8 mouse cellular contexts compared by ENCODE assay signal in the genomic region with DNA sequence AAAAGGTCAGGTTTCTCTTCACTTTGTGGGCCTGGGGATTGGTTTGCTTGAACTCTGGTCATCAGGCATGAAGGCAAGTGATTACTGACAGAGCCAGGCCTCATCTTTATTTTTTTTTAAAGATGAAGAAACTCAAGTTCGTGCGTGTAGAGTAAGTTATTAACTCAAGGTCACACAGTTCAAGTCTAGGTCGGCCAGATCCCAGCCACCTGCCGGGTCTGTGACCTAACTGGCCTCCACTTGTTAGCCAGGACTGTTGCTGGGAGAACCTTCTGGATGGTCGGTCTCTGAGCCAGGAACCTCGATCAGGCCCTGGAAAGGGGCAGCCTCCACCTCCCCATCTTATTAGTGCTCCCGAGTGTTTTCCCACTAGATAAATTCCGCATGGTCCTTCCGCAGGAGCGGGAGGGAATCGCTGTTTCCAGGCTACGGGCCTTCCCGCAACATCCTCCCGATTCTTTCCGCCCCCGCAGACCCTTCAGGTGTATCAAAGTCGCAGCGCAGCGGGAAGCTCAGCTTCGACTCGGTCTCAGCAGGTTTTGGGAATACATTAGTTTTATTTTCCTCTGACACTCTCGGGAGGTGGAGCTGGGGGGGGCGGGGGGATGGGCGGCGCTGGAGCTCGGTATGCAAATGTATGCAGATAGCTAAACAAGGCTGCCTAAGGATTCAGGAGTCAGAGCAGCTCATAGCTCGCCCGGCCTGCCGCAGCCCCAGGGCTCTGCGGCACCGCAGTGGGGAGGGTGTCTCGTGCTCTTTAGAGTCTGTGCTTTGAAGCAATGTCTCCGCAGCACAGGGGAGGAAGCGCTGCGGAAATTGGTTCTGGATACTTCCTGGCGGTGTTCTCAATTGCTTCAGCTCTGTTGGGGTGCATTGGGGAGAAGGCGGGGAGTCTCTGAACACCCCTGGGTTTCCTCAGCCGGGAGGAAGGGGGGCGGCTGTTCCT. TPM values are rescaled to one million over a fixed set of nuclear protein-coding genes. Genes with fewer than 3 reads are reported as not detected.
DNase-seq lines count a peak whose midpoint lies in the region; ATAC-seq lines count a peak whose summit lies in the region.

No protein-coding gene starts in this region.

- H3K9ac ChIP-seq in heart, embryonic 14.5 days (ENCODE audit: low read length): peak overlapping the region; percentile 48; the same call in 1 of the 2 replicates
- no peak overlapping the region for H3K9ac ChIP-seq in liver, embryonic 16.5 days (ENCODE audit: low read depth, low read length)

- no peaks in the 10 kb centered on the region for H3K9me3 ChIP-seq in heart, embryonic 14.5 days (ENCODE audit: control insufficient read depth, low read length)
- no peaks in the 10 kb centered on the region for H3K9me3 ChIP-seq in liver, embryonic 16.5 days (replicated peaks; ENCODE audit: control insufficient read depth, low read length)

- H3K27me3 ChIP-seq in heart, embryonic 14.5 days (ENCODE audit: control insufficient read depth, insufficient read depth, low read length): peaks cover 47% of the 10 kb centered on the region
- H3K27me3 ChIP-seq in liver, embryonic 16.5 days (ENCODE audit: control insufficient read depth, insufficient read depth, low read depth, low read length): peaks cover 58% of the 10 kb centered on the region

- H3K4me1 ChIP-seq in heart, embryonic 14.5 days (ENCODE audit: control insufficient read depth in 2 of 2, insufficient read depth in 2 of 2, low read length in 2 of 2): peaks cover 10 to 12% of the 10 kb centered on the region in 2 experiments
- H3K4me1 ChIP-seq in liver, embryonic 16.5 days (ENCODE audit: control insufficient read depth, low read depth, low read length): no peaks in the 10 kb centered on the region; the same call in 1 of the 2 replicates

- H3K4me3 ChIP-seq in heart, embryonic 14.5 days (ENCODE audit: control insufficient read depth in 1 of 2, insufficient read depth in 1 of 2, low read depth in 1 of 2, low read length in 2 of 2): peak overlapping the region; percentile 29 to 40
- H3K4me3 ChIP-seq in liver, embryonic 16.5 days (ENCODE audit: low read depth, low read length): peak overlapping the region; percentile 4

- H3K4me2 ChIP-seq in heart, embryonic 14.5 days (ENCODE audit: low read length): peak overlapping the region; percentile 71
- H3K4me2 ChIP-seq in liver, embryonic 16.5 days (ENCODE audit: low read depth, low read length): peak overlapping the region; percentile 48

- 5% methylated on average over 39 of the region's 39 CpGs for WGBS in heart, embryonic 14.5 days
- 4% methylated on average over 39 of the region's 39 CpGs for WGBS in liver, embryonic 16.5 days (ENCODE audit: insufficient replicate concordance)

- peak; percentile 26; the same call in 1 of the 2 replicates for ATAC-seq in common myeloid progenitor, adult 5-6 weeks (replicated peaks; ENCODE audit: low read depth, poor library complexity, severe bottlenecking)
- ATAC-seq in heart, embryonic 14.5 days (ENCODE audit: insufficient number of reproducible peaks, insufficient read depth, low FRiP score, low read depth): 0 out of 2 replicates have a peak, but pooled peaks have one; percentile 31
- 0 out of 2 replicates have a peak, but pooled peaks have one; percentile 20 for ATAC-seq in liver, embryonic 16.5 days (ENCODE audit: low read depth)
- ATAC-seq in monocyte, adult 5-6 weeks (replicated peaks; ENCODE audit: insufficient number of reproducible peaks, low FRiP score, low TSS enrichment, poor library complexity, severe bottlenecking): no peak

- peak; percentile 69 for DNase-seq in retina, postnatal 1 day
- no peak for DNase-seq in retina, embryonic 14.5 days (ENCODE audit: low spot score)
- DNase-seq in kidney, postnatal 14 days: peak; percentile 72
- peak; percentile 74 for DNase-seq in right cerebral cortex, adult 18-20 months

- H3K36me3 ChIP-seq in heart, embryonic 14.5 days (ENCODE audit: control insufficient read depth, insufficient read depth, low read length): no peaks in the 10 kb centered on the region
- H3K36me3 ChIP-seq in liver, embryonic 16.5 days (ENCODE audit: control insufficient read depth, insufficient read depth): no peaks in the 10 kb centered on the region

- no peak overlapping the region for H3K27ac ChIP-seq in heart, embryonic 14.5 days (replicated peaks in 1 of 2; ENCODE audit: control insufficient read depth in 1 of 2, insufficient read depth in 1 of 2, low read depth in 2 of 2, low read length in 2 of 2)
- no peak overlapping the region for H3K27ac ChIP-seq in liver, embryonic 16.5 days (ENCODE audit: low read length)

RNA-seq across cellular contexts. Expression of gene Mmp9, which starts 2.2 kb away (rescaled TPM):
- total RNA-seq in common myeloid progenitor, adult 5-6 weeks (2017): 1.0 and 1.1 TPM in 2 replicates
- polyA plus RNA-seq in heart, embryonic 14.5 days (2014; fragmentation: Nextera tagmentation; extraction: Ambion mirVana): 0.09 TPM in 1 of 2 replicates, not detected in the other
- 8.9 and 13.0 TPM in 2 replicates for polyA plus RNA-seq in liver, embryonic 16.5 days (2015; fragmentation: Nextera tagmentation; extraction: Ambion mirVana)
- total RNA-seq in monocyte, adult 5-6 weeks (2017): 1.7 to 19.4 TPM (median 15.0 TPM) in 3 replicates

RNA-seq across cellular contexts. Expression of gene Slc12a5, which starts 22.2 kb away (rescaled TPM):
- 4.2 TPM in 1 of 2 replicates, not detected in the other for total RNA-seq in common myeloid progenitor, adult 5-6 weeks (2017)
- 0.62 and 0.71 TPM in 2 replicates for polyA plus RNA-seq in heart, embryonic 14.5 days (2014; fragmentation: Nextera tagmentation; extraction: Ambion mirVana)
- polyA plus RNA-seq in liver, embryonic 16.5 days (2015; fragmentation: Nextera tagmentation; extraction: Ambion mirVana): 0.13 TPM in 2 replicates
- total RNA-seq in monocyte, adult 5-6 weeks (2017): 0.11 to 1.7 TPM (median 0.29 TPM) in 3 replicates

RNA-seq across cellular contexts. Expression of gene Zfp335, which starts 26.9 kb away (rescaled TPM):
- total RNA-seq in common myeloid progenitor, adult 5-6 weeks (2017): 6.2 and 7.6 TPM in 2 replicates
- 6.8 and 6.9 TPM in 2 replicates for polyA plus RNA-seq in heart, embryonic 14.5 days (2014; fragmentation: Nextera tagmentation; extraction: Ambion mirVana)
- polyA plus RNA-seq in liver, embryonic 16.5 days (2015; fragmentation: Nextera tagmentation; extraction: Ambion mirVana): 5.9 and 6.8 TPM in 2 replicates
- total RNA-seq in monocyte, adult 5-6 weeks (2017): 9.1 to 21.0 TPM (median 12.5 TPM) in 3 replicates

RNA-seq across cellular contexts. Expression of gene Pcif1, which starts 59.3 kb away (rescaled TPM):
- 18.8 and 19.2 TPM in 2 replicates for total RNA-seq in common myeloid progenitor, adult 5-6 weeks (2017)
- 58.0 and 58.8 TPM in 2 replicates for polyA plus RNA-seq in heart, embryonic 14.5 days (2014; fragmentation: Nextera tagmentation; extraction: Ambion mirVana)
- 36.8 and 38.2 TPM in 2 replicates for polyA plus RNA-seq in liver, embryonic 16.5 days (2015; fragmentation: Nextera tagmentation; extraction: Ambion mirVana)
- 60.0 to 62.1 TPM (median 60.1 TPM) in 3 replicates for total RNA-seq in monocyte, adult 5-6 weeks (2017)
